ENCODE assay signal across 9 mouse cellular contexts in the genomic region with DNA sequence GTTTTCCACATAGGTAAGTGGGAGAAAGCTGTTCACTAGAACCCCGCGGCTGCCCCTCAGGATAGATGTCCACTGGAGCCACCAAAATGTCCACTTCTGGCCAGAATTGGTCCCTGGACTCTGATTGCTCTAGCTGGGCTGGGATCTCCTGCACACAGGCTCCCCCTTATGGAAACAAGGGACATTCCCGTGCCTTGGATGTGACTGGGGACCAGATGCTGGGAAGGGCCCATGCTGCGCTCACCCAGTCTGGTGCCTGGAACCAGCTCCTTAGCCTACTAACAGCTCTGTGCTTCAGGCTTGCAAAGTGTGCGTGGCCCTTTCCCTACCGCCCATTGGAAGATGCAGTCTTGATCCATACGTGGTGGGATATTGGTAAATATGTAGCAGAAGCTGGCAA.
DNase-seq lines count a peak whose midpoint lies in the region; ATAC-seq and TF ChIP-seq lines count a peak whose summit lies in the region.
"Had no signal": no experiment of that assay in that cellular context is flagged by ENCODE, and none has a peak within 500 bp of the region (broad histone marks: within the 10 kb centered on the region; RNA-seq: fewer than 3 reads in every experiment).

No protein-coding gene starts in this region.

- no peak for DNase-seq in midbrain, embryonic 11.5 days (ENCODE audit: low spot score, missing footprints)
- peak; percentile 85 to 90 for DNase-seq in cerebellum, postnatal 14 days
- peak; percentile 41 for DNase-seq in gastrocnemius, adult 2 months
- DNase-seq in kidney, postnatal 4 days, result peak; percentile 49 to 61
- peak; percentile 75 for DNase-seq in lung, embryonic 14.5 days
- peak; percentile 60 for DNase-seq in testis, postnatal 10 days (ENCODE audit: low spot score)
- DNase-seq in c-Kit-positive CD71-positive TER-119-positive erythroid progenitor cells, embryonic 14.5 days (ENCODE audit: low spot score), result no peak

- ATAC-seq in midbrain, embryonic 13.5 days, result peak; percentile 62; the same call in 1 of the 2 replicates
- no peak for ATAC-seq in midbrain, embryonic 11.5 days (ENCODE audit: low FRiP score)
- ATAC-seq in lung, embryonic 14.5 days (ENCODE audit: insufficient read depth), result peak; percentile 76

- TF ChIP-seq CTCF in gastrocnemius, adult 2 months (IDR thresholded peaks at IDR 0.05), result peak; percentile 62
- TF ChIP-seq CTCF in lung, embryonic 14.5 days (IDR thresholded peaks at IDR 0.05; ENCODE audit: low read depth), result peak; percentile 80

- H3K4me1 ChIP-seq in midbrain, embryonic 13.5 days (replicated peaks), result no peaks in the 10 kb centered on the region
- no peaks in the 10 kb centered on the region for H3K4me1 ChIP-seq in midbrain, embryonic 11.5 days (ENCODE audit: control insufficient read depth, insufficient read depth, low read length)
- no peaks in the 10 kb centered on the region for H3K4me1 ChIP-seq in lung, embryonic 14.5 days (ENCODE audit: insufficient read depth)

- no peak overlapping the region for H3K9ac ChIP-seq in midbrain, embryonic 13.5 days (replicated peaks)
- no peak overlapping the region for H3K9ac ChIP-seq in midbrain, embryonic 11.5 days (ENCODE audit: low read length)
- H3K9ac ChIP-seq in lung, embryonic 14.5 days, result no peak overlapping the region
- H3K9ac ChIP-seq: heart, embryonic 15.5 days had no signal

- H3K9me3 ChIP-seq in midbrain, embryonic 13.5 days, result no peaks in the 10 kb centered on the region
- H3K9me3 ChIP-seq in midbrain, embryonic 11.5 days (ENCODE audit: control insufficient read depth, low read length), result no peaks in the 10 kb centered on the region
- no peaks in the 10 kb centered on the region for H3K9me3 ChIP-seq in lung, embryonic 14.5 days (ENCODE audit: low read depth, low read length)
- H3K9me3 ChIP-seq: heart, embryonic 15.5 days had no signal

- intact Hi-C loops in gastrocnemius, adult 2 months (cut with DNase I), result loop anchor here (5.0 to 10.0 kb wide), 2 partner anchors 152 to 240 kb away; no protein-coding TSS in a partner anchor

- no peaks in the 10 kb centered on the region for H3K36me3 ChIP-seq in midbrain, embryonic 13.5 days
- no peaks in the 10 kb centered on the region for H3K36me3 ChIP-seq in midbrain, embryonic 11.5 days (ENCODE audit: control insufficient read depth, insufficient read depth, low read length)
- H3K36me3 ChIP-seq in lung, embryonic 14.5 days (ENCODE audit: insufficient read depth), result no peaks in the 10 kb centered on the region
- H3K36me3 ChIP-seq: heart, embryonic 15.5 days had no signal

- H3K27me3 ChIP-seq in midbrain, embryonic 13.5 days, result peaks cover 3% of the 10 kb centered on the region; the same call in 1 of the 2 replicates
- H3K27me3 ChIP-seq in midbrain, embryonic 11.5 days (ENCODE audit: control insufficient read depth, insufficient read depth, low read length), result no peaks in the 10 kb centered on the region
- no peaks in the 10 kb centered on the region for H3K27me3 ChIP-seq in lung, embryonic 14.5 days (ENCODE audit: insufficient read depth, low read length)

- no peak overlapping the region for H3K4me3 ChIP-seq in midbrain, embryonic 13.5 days (replicated peaks)
- no peak overlapping the region for H3K4me3 ChIP-seq in midbrain, embryonic 11.5 days (ENCODE audit: low read depth, low read length)
- no peak overlapping the region for H3K4me3 ChIP-seq in gastrocnemius, adult 2 months
- H3K4me3 ChIP-seq in lung, embryonic 14.5 days (ENCODE audit: low read depth, low read length), result no peak overlapping the region
- H3K4me3 ChIP-seq: heart, embryonic 15.5 days had no signal

- no peak overlapping the region for H3K4me2 ChIP-seq in midbrain, embryonic 13.5 days (replicated peaks)
- no peak overlapping the region for H3K4me2 ChIP-seq in midbrain, embryonic 11.5 days
- no peak overlapping the region for H3K4me2 ChIP-seq in lung, embryonic 14.5 days
- H3K4me2 ChIP-seq: heart, embryonic 15.5 days had no signal

- H3K27ac ChIP-seq in midbrain, embryonic 13.5 days, result no peak overlapping the region
- no peak overlapping the region for H3K27ac ChIP-seq in midbrain, embryonic 11.5 days (ENCODE audit: low read depth, low read length)
- no peak overlapping the region for H3K27ac ChIP-seq in gastrocnemius, adult 2 months
- H3K27ac ChIP-seq in lung, embryonic 14.5 days (ENCODE audit: low read depth), result no peak overlapping the region
- H3K27ac ChIP-seq: heart, embryonic 15.5 days had no signal

- WGBS in midbrain, embryonic 13.5 days, result 34% methylated on average over 7 of the region's 7 CpGs
- 36% methylated on average over 7 of the region's 7 CpGs for WGBS in midbrain, embryonic 11.5 days
- WGBS in lung, embryonic 14.5 days, result 29% methylated on average over 7 of the region's 7 CpGs

Comparison
In these comparisons a context has a peak if more than half of its experiments do, and no peak if none do; other contexts are left out.
1. DNase-seq: peak in cerebellum, postnatal 14 days (2 of 2), gastrocnemius, adult 2 months (single experiment), kidney, postnatal 4 days (2 of 2), lung, embryonic 14.5 days (single experiment) and testis, postnatal 10 days (single experiment); none in midbrain, embryonic 11.5 days (single experiment) and c-Kit-positive CD71-positive TER-119-positive erythroid progenitor cells, embryonic 14.5 days (single experiment).